Mouse (Mus musculus) heart, postnatal 14 days (tissue): ENCODE measurements at regions not wholly inside any gene's neighbourhood (a gene's known extent, or its start where the extent isn't known, plus 50 kb on each side); places are given as distances from the start of the nearest gene placed in this dataset.
A peak's percentile ranks its signal among the peaks of the same experiment; 100 is the strongest.
"Not testable (repeated sequence)": the region's sequence is repeated elsewhere in the genome, so short reads cannot be mapped to it uniquely, and the experiment has no call there.

Source experiments
- DNase-seq, 2 experiments: peaks; one replicate each; pipeline ENCODE4 v3.0.0; 2021 to 2022
- intact Hi-C: fragments of 180-260 bp; cut with DNase I; formaldehyde crosslinking; loops from one replicate; pipeline ENCODE4 v1.15.1; 2025

DNA sequence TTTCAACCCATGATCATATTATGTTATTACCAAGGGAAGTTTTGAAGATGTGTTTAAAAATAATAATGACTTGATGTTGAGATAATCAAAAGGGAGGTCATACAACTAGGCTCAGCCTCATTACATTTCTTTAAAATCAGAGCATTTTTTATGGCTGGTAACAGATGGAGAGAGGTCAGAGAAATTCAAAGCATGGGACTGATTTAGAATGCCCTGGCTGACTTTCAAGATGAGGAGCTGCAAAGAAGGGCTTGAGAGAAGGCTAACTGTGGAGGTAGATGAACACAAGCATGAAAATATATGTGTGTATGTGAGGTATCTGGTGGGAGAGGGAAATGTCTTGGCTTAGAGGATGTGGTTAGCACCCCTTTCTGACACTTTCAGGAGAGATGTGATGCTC is 502.6 kb upstream of the Gdi2 start:
- intact Hi-C loops, DNase-seq: not testable (repeated sequence)

DNA sequence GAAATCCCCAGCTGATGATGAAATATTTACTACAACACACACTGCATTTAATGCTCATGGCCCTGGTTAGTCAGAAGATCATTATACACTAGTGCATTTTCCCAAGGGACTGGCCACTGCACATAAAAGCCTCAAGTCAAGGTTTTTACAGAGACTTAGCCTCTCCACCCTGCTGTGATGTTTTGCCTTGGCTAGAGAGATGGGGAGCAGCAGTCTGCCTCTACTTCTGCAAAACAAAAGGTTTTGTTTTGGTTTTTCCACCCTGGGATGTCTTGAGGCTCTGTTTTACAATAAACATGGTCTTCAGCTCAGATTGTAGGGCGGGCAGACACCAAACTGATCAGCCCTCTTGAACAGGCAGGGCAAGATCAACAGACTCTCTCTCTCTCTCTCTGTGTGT is 500.9 kb upstream of the Gdi2 start:
- DNase-seq: peak; percentile 2 to 3
- intact Hi-C loops: not testable (repeated sequence)

DNA sequence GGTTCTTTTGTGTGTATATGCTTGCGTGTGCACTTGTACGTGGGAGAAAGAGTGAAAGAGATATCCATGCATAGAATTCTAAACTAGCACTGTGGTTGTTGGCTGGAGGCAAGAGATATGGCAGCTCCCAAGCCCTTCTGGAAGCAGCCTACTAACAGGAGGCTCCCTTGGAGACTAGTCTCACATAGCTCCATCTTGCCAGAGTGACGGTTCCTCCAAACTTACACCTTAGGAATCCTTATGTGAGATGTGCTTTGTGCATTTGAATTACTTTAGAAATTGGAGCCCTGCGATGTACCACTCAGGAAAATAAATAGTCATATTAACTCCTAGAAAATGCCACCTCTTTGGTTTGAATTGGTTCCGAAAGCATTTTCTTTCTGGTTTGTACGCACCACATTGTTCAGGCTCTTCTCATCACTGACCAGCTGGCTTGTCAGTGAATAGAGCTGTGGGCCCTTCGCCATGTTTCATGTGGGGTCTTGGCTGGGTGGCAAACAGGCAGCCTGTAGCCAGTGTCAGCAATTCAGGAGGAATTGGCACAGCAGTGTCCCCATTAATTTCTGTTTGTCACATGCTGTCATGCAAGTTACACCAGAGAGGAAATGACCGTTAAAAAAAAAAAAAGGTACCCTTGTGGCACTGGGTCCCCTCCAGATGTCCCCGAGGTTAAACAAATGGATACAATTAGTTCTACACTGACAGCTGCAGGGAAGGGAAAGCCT is 491.3 kb upstream of the Gdi2 start:
- intact Hi-C loops, DNase-seq: not testable (repeated sequence)

DNA sequence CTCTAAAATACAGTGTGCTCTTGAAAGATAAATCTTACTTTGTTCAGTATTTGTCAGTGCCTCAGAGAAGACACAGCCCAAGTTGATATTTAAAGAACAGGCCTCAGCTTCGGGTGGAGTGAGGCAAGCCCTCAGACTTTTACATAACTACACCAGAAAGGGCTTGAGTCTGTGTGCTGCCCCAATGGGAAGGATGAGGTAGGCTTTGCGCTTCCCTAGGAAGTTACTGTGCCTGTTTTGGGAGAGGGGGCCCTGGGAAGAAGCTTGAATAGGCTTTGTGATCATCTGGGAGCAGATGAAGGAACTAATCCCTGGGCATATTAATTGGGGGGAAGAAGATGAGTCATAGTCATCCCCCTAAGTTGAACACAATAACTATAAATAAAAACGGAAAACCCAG is 454.4 kb upstream of the Gdi2 start:
- intact Hi-C loops, DNase-seq: not testable (repeated sequence)

GRCm38 (mm10) chr13:3089971-3090370 is 447.9 kb upstream of the Gdi2 start:
- DNase-seq, intact Hi-C loops: not testable (repeated sequence)

DNA sequence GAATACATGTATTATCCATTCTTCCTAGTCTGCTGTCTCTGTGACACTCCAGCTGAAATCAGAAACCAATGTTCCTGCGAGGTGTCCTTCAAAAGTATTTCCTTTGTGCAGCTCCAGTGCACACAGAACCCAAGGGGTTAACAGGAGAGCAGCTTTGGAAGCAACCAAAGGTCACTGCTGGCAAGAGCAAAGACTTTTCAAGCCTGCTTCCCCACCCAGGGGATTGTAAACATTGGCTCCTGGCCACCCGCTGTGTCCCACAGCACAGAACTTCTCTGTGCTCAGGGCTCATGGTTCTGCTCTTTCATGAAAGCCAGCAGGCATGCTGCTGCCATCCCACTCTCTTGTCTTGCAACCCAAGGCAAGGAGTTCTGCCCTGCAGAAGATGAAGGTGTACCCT is 431.3 kb upstream of the Gdi2 start:
- intact Hi-C loops, DNase-seq: not testable (repeated sequence)

DNA sequence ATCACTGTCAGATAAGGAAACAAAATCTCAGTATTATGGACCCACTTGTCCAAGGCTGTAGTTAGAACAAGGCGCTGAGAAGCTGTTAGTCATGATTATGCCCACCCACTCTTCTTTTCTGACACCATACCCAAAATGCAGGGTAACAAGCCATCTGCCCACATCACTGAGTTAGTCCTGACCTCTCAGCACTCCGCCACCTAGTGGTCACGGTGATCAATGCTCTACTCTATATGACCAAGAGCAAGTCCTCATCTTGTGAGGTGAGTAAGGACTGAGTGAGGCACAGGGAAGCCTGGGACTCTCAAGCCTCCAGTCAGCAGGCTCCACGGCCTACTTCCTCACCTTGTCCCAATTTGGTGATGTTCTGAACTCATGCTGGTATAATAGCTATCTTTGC is 409.7 kb upstream of the Gdi2 start:
- DNase-seq, intact Hi-C loops: not testable (repeated sequence)

- intact Hi-C loops: not testable (repeated sequence)
These were observed 400.6 kb upstream of the Gdi2 start for GRCm38 (mm10) chr13:3137281-3137680.

GRCm38 (mm10) chr13:3138698-3139097 is 399.2 kb upstream of the Gdi2 start:
- intact Hi-C loops: no loop called here
- no peak for DNase-seq

More at GRCm38 (mm10) chr13:3137281-3137680, 400.6 kb upstream of the Gdi2 start:
- DNase-seq: not testable (repeated sequence)

DNA sequence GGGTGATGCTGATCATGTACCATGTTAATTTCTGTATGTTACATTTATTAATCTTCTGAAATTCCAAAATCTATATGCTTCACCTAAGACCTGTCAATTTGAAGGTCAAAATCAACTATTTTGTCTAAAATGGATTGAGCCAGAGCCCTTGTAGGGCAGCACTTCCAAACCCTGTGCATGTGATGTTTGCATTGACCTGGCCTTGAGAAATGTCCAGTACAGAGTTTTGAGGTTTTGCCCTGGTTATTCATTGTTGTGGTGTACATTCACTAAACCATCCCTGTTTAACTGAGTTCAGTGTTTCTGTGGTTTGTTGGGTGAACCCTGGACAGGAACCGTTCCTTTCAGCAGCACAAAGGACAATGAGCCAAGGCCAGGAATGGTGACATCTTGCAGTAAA is 392.4 kb upstream of the Gdi2 start:
- DNase-seq, intact Hi-C loops: not testable (repeated sequence)
